In genomic region chr9:77612349-77612748, GRCm38 (mm10) we compare ENCODE assay signal across 16 mouse cellular contexts. TPM values are rescaled to one million over a fixed set of nuclear protein-coding genes. Genes with fewer than 3 reads are reported as not detected.
"Had no signal": no experiment of that assay in that cellular context is flagged by ENCODE, and none has a peak within 500 bp of the region (broad histone marks: within the 10 kb centered on the region; RNA-seq: fewer than 3 reads in every experiment).

No protein-coding gene starts in this region.

- DNase-seq: lung, adult 18-20 months; lung, embryonic 14.5 days; lung, postnatal 10 days; lung, postnatal 4 days; midbrain, embryonic 14.5 days; right cerebral cortex, postnatal 14 days; spleen, adult 18-20 months; thymus, adult 2 months; thymus, postnatal 25 days; thymus, postnatal 4 days had no signal

- ATAC-seq: midbrain, embryonic 16.5 days had no signal

- H3K27me3 ChIP-seq: neural tube, embryonic 13.5 days; neural tube, embryonic 15.5 days had no signal

- H3K36me3 ChIP-seq: midbrain, embryonic 10.5 days; midbrain, embryonic 12.5 days; neural tube, embryonic 13.5 days; neural tube, embryonic 15.5 days had no signal

- H3K4me1 ChIP-seq: midbrain, embryonic 10.5 days; midbrain, embryonic 12.5 days; neural tube, embryonic 13.5 days; neural tube, embryonic 15.5 days had no signal

- H3K27ac ChIP-seq: midbrain, embryonic 10.5 days; midbrain, embryonic 12.5 days; neural tube, embryonic 13.5 days; neural tube, embryonic 15.5 days had no signal

- H3K9me3 ChIP-seq: midbrain, embryonic 12.5 days; neural tube, embryonic 13.5 days; neural tube, embryonic 15.5 days had no signal

- H3K4me2 ChIP-seq: lung, embryonic 14.5 days; midbrain, embryonic 12.5 days; neural tube, embryonic 13.5 days; neural tube, embryonic 15.5 days had no signal

- H3K9ac ChIP-seq: lung, embryonic 14.5 days; midbrain, embryonic 12.5 days; neural tube, embryonic 13.5 days; neural tube, embryonic 15.5 days had no signal

- H3K4me3 ChIP-seq: midbrain, embryonic 10.5 days; midbrain, embryonic 12.5 days; myocyte; neural tube, embryonic 13.5 days; neural tube, embryonic 15.5 days had no signal

RNA-seq across cellular contexts. Expression of gene Klhl31, which starts 24.0 kb away (rescaled TPM):
- polyA plus RNA-seq: midbrain, embryonic 14.5 days had no signal
